Mouse (Mus musculus) v-Abl transformed pro-B cells (cell line): ENCODE results near the gene Sergef.
"Not testable (repeated sequence)": the region's sequence is repeated elsewhere in the genome, so short reads cannot be mapped to it uniquely, and the experiment has no call there.

Source experiments
- in situ Hi-C, 2 experiments: fragments of 400-800 bp; cut with MboI; formaldehyde crosslinking; loops; one replicate each; pipeline ENCODE4 v1.15.1; 2025; ENCODE audit not compliant: unreplicated experiment in 2 of 2

Sergef gene

DNA sequence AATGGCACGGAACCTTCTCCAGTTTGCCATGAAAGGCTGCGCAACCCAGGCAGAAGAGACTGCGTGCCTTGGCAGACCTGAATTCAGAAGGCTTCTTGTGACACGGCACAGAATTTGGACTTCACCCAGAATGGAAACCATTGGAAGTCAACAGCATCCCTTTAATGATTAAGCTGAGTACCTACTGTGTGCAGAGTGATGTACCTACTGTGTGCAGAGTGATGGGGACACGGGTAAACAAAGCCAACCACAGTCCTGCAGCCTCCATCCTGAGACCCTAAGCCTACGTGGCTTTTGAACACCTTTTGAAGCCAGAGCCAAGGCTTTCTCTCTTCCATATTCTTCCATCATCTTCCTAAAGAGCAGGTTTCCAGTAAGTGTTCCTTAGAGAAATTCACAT lies 56.9 kb downstream of the Sergef start:
- in situ Hi-C loops, result no loop called here

DNA sequence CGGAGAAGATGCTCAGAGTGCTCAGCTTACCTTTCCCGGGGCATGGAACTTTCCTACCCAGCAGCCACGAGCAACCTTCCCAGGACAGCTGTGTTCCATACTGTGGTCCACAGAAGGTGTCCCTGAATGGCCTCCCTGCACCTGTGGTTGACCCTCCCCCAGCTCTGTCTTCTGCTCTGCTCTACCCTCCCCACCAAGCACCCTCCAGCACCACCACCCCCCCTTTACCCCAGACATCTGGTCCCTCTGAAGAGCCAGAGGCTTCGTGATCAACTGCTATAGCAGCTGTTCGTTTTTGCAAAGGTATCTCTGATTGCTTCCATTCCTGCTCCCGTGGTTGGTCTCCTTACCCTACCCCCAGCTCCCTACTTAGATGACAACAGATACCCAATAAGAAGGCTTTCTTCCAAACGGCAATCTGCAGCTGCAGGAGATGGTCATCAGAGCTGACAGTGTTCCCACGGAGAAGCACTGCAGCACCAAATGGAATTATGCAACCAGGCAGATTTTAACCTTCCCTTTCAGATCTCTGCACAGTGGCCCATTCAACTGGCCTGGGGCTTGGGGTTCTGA lies 58.2 kb downstream of the Sergef start:
- in situ Hi-C loops, result no loop called here

GRCm38 (mm10) chr7:46578091-46578490 lies 61.5 kb downstream of the Sergef start:
- in situ Hi-C loops, result loop anchor here (10.0 kb wide), 2 partner anchors 293 to 303 kb away; no protein-coding TSS in a partner anchor

- in situ Hi-C loops, result loop anchor here (10.0 kb wide), 2 partner anchors 291 to 301 kb away; no protein-coding TSS in a partner anchor
Observed at GRCm38 (mm10) chr7:46575897-46576296, 63.7 kb downstream of the Sergef start.

GRCm38 (mm10) chr7:46572803-46573594 lies 66.6 kb downstream of the Sergef start:
- in situ Hi-C loops, result loop anchor here (5.0 to 10.0 kb wide), 3 partner anchors 181 to 298 kb away; no protein-coding TSS in a partner anchor

GRCm38 (mm10) chr7:46569509-46569908 lies 70.1 kb downstream of the Sergef start:
- in situ Hi-C loops, result not testable (repeated sequence)

- in situ Hi-C loops, result no loop called here
Observed at GRCm38 (mm10) chr7:46566318-46567007, 73.1 kb downstream of the Sergef start.

DNA sequence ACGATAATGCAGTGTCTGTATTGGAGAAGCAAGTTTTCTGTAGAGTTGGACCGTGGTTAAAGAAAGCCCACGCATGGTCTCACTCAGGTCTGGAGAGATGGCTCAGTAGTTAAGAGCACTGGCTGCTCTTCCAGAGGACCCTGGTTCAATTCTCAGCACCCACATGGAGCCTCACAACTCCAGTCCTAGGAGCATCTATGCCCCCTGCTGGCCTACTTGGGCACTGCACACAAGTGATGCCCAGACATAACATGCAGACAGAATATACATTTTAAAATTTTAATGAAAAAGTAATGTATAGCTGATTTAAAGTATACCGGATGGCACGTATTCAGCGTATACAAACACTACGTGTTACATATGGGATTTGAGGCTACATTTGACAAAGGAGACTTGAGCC lies 74.2 kb downstream of the Sergef start:
- in situ Hi-C loops, result no loop called here

DNA sequence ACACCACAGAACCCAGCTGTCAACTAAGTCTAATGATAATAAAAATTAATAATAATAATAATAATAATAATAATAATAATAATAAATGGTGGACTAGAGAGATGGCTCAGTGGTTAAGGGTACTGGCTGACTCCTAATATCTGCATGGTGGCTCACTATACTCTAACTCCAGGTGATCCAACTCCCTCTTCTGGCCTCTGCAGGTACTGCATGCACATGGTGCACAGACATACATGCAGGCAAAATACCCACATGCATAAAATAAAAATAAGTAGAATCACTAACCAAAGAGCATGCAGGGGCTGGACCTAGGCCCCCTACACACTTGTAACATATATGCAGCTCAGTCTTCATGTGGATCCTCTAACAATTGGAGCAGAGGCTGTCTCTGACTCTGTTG lies 75.8 kb downstream of the Sergef start:
- in situ Hi-C loops, result no loop called here

- in situ Hi-C loops, result no loop called here
Observed at GRCm38 (mm10) chr7:46560061-46560460, 79.5 kb downstream of the Sergef start.

- in situ Hi-C loops, result no loop called here
Observed at GRCm38 (mm10) chr7:46559643-46560042, 80.0 kb downstream of the Sergef start.

DNA sequence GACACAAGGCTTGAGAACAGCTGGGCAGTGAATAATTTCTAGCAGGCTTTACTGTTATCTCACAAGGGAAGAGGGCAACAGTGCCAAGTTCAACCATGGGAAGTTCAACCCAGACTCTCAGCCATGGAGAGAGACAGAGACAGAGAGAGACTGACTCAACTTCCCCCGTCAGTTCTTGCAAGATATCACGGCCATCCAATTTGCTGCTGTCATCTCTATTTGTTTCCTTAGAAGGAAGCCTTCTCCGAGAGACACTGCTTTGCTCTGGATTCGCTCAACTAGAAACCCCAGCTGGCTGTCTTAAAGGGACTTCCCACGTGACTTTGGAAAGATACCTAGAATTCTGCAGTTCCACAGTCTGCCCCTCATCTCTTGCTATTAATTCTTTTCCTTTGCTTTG lies 80.6 kb downstream of the Sergef start:
- in situ Hi-C loops, result no loop called here

- in situ Hi-C loops, result no loop called here
Observed at GRCm38 (mm10) chr7:46557996-46558395, 81.6 kb downstream of the Sergef start.

- in situ Hi-C loops, result no loop called here
Observed at GRCm38 (mm10) chr7:46557387-46557786, 82.2 kb downstream of the Sergef start.

- in situ Hi-C loops, result no loop called here
Observed at GRCm38 (mm10) chr7:46556358-46557118, 83.1 kb downstream of the Sergef start.

DNA sequence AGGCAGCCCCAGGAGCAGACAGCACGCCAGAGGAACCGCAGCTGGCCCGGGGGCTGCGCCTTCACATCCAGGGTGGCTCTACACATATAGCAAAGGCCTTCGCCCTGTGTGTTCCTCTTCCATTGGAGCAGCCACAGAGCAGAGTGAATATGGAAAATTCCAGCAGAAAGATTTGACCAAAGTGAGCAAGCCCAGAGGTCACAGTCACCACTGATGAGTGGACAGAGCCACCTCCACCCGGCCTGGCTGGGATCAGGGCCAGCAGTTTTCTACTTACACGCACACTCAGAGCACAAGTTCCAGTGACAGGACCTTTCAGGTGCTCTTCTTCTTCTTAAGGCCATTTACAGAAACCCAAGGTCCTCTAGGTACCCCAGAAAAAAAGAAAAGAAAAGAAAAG lies 83.9 kb downstream of the Sergef start:
- in situ Hi-C loops, result no loop called here

- in situ Hi-C loops, result no loop called here
Observed at GRCm38 (mm10) chr7:46554855-46555254, 84.8 kb downstream of the Sergef start.

GRCm38 (mm10) chr7:46554003-46554402 lies 85.6 kb downstream of the Sergef start:
- in situ Hi-C loops, result no loop called here

DNA sequence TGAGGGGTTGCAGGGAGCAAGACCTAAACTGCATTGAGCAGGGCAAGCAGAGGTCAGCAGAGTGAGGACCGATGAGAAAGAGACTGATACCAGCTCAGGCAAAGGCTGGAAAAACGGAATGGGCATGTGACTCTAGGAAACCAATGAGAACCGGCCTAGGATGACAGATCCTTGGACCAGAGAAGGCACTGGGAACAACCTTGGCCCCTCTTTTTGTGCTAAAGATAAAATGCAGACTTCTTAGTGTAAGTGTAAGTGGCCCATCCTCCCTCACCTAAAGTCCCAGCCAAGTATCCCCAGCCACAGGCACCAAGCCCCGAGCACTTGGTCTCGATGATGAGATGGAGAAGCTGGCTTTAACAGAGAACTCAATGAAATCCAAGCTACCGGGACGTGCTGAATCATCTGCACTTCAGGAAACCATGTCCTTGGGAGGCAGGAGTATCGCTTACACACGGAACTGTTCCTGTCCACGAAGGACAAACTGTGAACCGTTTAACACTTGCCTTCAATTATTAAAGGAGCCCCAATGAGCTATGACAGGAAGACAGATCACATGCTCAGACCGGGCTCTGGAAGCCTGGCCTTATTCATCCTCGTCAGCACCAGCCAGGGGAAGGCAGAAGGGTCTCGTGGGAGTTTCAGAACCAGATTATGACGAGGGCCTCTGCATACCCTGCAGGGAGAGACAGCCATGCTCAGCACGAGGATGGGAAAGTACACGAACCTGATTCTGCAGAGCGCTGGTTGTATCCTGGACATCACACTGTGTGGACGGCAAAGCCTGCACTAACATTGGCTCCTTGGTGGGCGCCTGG lies 87.5 kb downstream of the Sergef start:
- in situ Hi-C loops, result no loop called here

DNA sequence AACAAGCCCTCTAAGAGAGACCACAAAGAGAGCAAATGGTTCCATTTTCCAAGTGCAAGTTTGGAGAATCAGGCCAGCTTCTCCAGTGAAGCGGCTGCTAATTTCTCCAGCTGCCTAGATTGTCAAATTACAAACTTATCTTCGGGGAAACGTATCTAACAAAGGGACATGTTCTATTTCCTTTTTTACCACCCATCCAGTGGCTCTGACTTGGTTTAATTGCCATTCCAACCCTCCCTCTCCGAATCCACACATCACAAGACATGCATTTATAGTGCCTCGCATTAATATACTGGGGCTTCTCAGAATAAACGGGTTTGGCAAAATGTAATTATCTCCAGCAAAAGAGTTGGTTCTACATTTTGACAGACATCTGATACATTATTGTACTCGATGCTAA lies 88.4 kb downstream of the Sergef start:
- in situ Hi-C loops, result no loop called here
